Mouse (Mus musculus) ES-Bruce4 (cell line): Measurements from ENCODE around the gene Adamts18.

Experiments
- CTCF ChIP-seq: IDR thresholded peaks from one replicate; pipeline ENCODE4 v1.8.1; 2011; ENCODE audit warnings: low read depth, low read length
- POLR2A ChIP-seq: IDR thresholded peaks from one replicate; pipeline ENCODE4 v1.8.1; 2011; ENCODE audit warnings: low read length; ENCODE audit not compliant: insufficient read depth

GRCm38 (mm10) chr8:113763592-113764355, 84.8 kb downstream of the Adamts18 start:
- no peak for TF ChIP-seq CTCF
- no peak for TF ChIP-seq POLR2A
